Mouse (Mus musculus): ENCODE data around the gene Dok7. TPM values are rescaled to one million over a fixed set of nuclear protein-coding genes. Genes with fewer than 3 reads are reported as not detected.

Dok7 gene
- not detected for polyA plus RNA-seq (2014; fragmentation: Illumina TruSeq; extraction: RNeasy Lipid Tissue Mini Kit (QIAGEN cat#74804); ENCODE audit: low read depth, low replicate concordance)

GRCm38 (mm10) chr5:35056604-35057432 is at the start of gene Dok7:
Gene Dok7, plus strand, starts transcription at chr5:35056766.

GRCm38 (mm10) chr5:35041268-35041829 is 15.2 kb upstream of the Dok7 start, which contains the start of gene Hgfac:
Gene Hgfac, plus strand, starts transcription at chr5:35041509.

GRCm38 (mm10) chr5:35104960-35105921 is 48.7 kb downstream of the Dok7 start, which contains the start of gene Lrpap1:
Gene Lrpap1, minus strand, starts transcription at chr5:35105766.

Other genes with a start within 250 kb of the Dok7 start
- not detected for gene Msantd1, start 148.8 kb upstream of the Dok7 start, polyA plus RNA-seq (2014; fragmentation: Illumina TruSeq; extraction: RNeasy Lipid Tissue Mini Kit (QIAGEN cat#74804); ENCODE audit: low read depth, low replicate concordance)
- gene Rgs12, start 107.3 kb upstream of the Dok7 start, polyA plus RNA-seq (2014; fragmentation: Illumina TruSeq; extraction: RNeasy Lipid Tissue Mini Kit (QIAGEN cat#74804); ENCODE audit: low read depth, low replicate concordance): 7.9 TPM
- gene Hgfac, start 15.3 kb upstream of the Dok7 start, polyA plus RNA-seq (2014; fragmentation: Illumina TruSeq; extraction: RNeasy Lipid Tissue Mini Kit (QIAGEN cat#74804); ENCODE audit: low read depth, low replicate concordance): 3.5 TPM
- 7.8 TPM for gene Lrpap1, start 49.0 kb downstream of the Dok7 start, polyA plus RNA-seq (2014; fragmentation: Illumina TruSeq; extraction: RNeasy Lipid Tissue Mini Kit (QIAGEN cat#74804); ENCODE audit: low read depth, low replicate concordance)
- gene Adra2c, start 221.6 kb downstream of the Dok7 start, polyA plus RNA-seq (2014; fragmentation: Illumina TruSeq; extraction: RNeasy Lipid Tissue Mini Kit (QIAGEN cat#74804); ENCODE audit: low read depth, low replicate concordance): not detected